Mouse (Mus musculus) thymus, adult 2 months (tissue): ENCODE measurements around the gene Stk10.

ENCODE experiments used
- CTCF ChIP-seq: fragments of 200-500 bp; IDR thresholded peaks from 2 replicates; pipeline ENCODE4 v1.5.1; 2012; ENCODE audit warnings: mild to moderate bottlenecking, control low read depth, low read length, moderate library complexity, borderline replicate concordance; ENCODE audit not compliant: control insufficient read depth, poor library complexity, insufficient read depth; ENCODE audit errors: extremely low read depth
- POLR2A ChIP-seq: fragments of 200-500 bp; IDR thresholded peaks from 2 replicates; pipeline ENCODE4 v1.6.1; 2012; ENCODE audit warnings: mild to moderate bottlenecking, low read length, control low read depth, moderate library complexity; ENCODE audit not compliant: control insufficient read depth, poor library complexity, insufficient read depth; ENCODE audit errors: extremely low read depth

GRCm38 (mm10) chr11:32605907-32606306, 72.8 kb downstream of the Stk10 start:
- no peak for TF ChIP-seq POLR2A
- TF ChIP-seq CTCF: no peak
